Mouse (Mus musculus): ENCODE measurements at regions not wholly inside any gene's neighbourhood (a gene's known extent, or its start where the extent isn't known, plus 50 kb on each side); places are given as distances from the start of the nearest gene placed in this dataset.

DNA sequence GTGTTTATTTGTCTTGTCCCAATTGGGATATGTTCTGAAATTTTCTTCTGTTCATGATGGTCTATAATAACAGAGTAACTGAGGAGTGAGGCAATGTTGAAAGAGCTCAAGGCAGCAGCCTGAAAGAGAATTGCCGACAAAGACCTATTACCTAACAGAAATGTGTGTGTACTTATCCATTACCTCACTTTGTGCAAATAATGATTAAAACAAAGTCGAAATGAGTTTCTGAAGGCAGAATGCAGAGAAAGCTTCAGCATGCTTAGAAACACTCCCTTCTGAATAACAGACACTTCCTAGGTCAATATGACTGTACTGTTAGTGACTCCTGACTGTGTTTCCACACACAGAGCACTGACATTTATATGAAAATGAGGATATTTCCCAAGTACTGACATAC lies 63.0 kb downstream of the Kbtbd8 start:
- no peak for DNase-seq

DNA sequence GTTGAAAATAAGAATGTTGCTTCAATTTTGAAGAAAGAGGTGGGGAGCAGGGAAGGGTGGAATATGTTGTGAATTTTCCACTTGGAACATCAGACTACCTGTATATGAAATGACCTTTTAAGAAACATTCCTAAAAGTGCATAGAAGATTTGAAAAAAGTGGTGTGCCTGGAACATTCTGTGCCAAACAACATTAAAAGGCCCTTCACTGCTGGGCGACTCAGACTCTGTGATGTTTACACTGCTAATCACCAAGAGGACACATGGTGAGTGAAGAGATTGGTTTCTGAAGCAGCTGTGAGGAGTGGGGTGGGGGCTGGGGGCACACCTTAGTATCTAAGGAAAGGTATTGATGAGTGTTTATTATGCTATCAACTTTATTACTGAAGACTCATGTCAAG lies 65.2 kb downstream of the Kbtbd8 start:
- no peak for DNase-seq

DNA sequence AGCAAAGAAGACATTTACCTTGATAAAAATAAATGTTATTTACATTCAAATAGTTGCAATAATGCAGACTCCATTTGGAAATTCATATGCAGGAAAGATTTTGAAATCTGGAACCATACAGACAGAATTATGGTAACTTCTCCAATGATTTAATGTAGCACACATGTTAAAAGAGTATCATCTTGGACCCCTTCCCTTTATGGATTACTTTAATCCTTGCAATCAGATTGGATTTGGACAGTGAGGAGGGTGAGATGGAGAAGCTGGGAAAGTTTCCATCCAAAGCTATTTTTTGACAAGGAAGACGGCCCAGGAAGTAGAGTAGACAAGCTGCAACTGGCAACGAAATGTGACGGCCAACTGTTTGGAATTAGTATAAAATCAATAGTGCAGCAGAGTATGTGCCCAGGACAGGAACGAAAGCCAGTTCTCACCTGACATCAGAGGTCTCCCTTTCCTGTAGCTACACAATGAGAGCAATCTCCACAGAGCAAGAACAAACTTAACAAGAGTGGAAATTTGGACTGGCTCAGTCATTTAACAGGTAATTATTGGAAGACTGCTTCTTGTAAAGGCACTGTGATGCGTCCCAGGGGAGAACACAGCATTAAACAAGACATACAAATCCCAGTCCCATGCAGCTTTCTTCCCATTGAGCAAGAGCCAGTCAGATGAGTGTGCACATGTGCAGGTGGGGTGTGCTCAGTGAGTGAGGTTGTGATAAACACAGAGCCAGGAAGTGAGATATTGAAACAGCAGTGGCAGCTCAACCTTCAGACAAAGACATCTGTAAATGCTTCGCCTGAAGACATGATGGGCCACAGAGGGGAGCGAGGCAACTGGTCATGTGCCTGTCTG lies 68.3 kb downstream of the Kbtbd8 start:
- no peak for DNase-seq

DNA sequence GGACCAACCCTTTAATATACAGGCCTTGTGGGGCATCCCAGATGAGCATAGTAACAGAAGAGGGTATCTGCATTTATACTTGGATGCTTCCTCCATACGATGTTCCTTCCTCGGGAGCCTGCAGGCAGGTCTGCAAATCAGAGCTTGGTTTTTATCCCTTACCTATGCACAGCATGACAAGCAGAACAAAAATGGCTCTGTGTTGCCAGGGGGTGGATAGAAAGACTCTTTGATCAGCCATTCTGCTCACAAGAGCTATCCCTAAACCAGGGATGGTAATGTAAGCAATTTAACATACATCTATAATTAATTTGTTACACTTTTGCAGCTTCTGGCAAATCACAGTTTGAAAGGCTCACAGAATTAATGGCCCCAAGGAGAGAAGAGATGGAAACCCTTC lies 79.6 kb downstream of the Kbtbd8 start:
- no peak for DNase-seq

DNA sequence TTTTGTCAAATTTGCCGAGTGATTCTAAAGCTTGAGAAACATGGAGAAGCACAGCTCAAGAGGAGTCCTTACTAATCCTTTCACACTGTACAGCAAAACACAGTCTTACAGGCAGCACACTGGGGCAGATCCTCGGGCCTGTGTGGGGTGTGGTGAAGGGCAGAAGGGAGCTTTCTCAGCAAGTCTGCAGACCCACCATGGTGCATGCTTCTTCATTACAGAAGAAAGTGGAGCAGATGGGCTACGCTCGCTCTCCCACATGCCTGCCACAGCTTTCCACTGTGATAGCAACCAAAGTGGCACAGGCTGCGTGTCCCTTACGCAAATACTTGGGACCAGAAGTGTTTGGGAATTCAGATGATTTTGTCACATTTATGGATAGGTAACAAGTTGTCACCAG lies 81.6 kb downstream of the Kbtbd8 start:
- no peak for DNase-seq

DNA sequence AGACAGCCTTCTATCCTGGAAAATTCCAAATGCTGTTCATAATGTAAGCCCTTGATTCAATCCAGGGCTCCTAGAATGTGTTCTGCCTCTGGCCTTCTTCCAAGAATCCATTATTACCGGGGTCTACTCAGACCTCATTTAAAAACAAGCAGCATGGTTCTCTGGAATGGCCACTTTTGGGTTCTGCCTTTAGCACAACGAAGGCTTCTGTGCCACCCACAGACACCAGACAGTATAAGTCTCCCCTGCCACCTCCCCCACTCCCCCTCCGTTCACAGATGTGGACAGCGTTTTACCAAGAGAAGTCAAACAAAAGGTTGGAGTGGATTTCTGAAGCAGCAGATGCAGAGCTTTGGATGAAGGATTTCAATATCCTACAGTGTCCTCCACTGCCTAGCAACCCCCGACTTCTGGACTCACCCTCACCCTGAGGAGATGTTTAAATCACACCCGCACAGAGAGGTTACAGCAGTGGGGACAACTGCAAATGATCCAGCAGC lies 85.3 kb downstream of the Kbtbd8 start:
- no peak for DNase-seq

DNA sequence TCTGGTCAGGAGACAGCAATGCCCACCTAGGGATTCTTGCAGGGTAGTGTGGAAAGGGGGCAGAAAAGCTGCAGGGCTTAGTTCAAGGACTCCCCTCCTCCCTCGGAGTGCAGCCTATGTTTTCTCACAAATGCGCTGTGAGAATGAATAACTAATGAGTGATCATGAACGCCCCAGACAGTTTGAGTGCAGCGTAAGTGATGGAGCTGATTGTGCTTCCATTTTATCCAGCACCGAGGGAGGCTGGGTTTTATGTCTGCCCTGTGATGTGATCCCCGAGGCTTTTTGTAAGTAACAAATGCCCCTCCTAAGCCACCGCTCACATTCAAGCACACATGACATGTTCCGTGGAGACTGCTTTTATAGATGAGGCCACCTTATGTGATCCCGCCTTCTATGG lies 85.9 kb downstream of the Kbtbd8 start:
- no peak for DNase-seq

DNA sequence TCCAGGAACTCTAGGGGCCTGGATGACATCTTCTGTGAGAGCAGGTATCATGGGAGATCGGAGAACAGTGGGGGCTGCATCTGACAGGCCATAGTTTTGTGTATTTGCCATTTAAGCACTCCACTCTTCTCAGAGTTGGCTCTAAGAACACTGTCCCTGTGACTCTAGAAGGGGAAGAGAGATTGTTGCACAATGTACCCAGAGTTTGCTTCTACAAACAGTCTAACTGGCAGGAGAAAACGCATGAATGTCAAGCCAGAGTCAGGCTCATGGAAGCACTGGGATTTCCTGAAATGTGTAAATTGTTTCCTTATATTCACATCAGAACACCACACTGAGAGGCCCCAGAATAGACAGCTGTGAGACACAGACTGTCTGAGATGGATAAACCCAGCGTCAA lies 87.2 kb downstream of the Kbtbd8 start:
- DNase-seq = no peak

DNA sequence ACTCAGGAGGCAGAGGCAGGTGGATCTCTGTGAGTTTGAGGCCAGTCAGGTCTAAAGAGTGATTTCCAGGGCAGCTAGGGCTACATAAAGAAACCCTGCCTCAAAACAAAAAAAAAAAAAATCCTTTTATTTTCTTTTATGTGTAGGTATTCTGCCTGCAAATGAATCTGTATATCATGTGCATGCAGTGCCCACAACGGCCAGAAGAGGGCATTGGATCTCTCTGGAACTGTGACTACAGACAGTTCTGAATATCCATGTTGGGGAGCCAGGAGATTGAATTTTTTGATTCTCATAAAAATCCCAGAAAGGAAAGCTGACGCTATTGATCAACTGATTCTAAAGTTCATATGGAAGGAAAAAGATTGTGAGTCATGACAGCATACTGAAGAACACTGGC lies 90.0 kb downstream of the Kbtbd8 start:
- DNase-seq = peak; percentile 49

DNA sequence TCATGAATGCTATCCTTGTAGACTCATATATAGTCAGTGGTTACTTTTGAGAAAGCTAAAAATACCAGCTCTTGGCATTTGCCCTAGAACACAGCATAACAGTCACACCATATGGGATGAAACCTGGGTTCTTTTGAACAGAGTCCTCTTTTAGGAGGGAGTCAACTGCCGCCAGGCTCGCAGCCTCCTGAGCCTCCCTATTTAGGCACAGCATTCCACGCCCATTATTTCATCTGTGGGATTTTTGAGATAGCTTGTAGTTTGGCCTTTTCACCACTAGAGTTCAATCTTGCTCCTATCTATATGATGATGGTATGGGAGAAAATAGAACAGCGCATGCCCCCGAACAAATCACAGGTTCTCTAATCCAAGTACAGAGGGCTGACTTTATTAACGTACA lies 100.4 kb downstream of the Kbtbd8 start:
- no peak for DNase-seq

DNA sequence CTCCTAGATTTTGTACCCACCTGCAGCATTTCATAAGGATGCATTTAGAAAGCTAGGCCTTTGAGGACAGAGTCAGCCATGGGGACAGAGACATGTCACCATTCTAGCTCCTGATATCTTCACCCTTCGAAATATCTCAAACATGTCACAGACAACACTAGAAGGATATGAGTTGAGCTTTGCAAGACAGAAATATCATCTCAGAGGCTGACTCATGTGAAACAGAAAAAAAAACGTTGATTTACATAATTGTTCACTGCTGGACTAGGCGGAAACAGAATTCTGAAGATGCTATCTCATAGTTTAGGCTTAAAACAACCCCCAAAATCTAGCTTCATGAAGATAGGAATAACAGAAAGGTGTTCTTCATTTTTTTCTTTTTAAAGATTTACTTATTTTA lies 101.8 kb downstream of the Kbtbd8 start:
- no peak for DNase-seq

DNA sequence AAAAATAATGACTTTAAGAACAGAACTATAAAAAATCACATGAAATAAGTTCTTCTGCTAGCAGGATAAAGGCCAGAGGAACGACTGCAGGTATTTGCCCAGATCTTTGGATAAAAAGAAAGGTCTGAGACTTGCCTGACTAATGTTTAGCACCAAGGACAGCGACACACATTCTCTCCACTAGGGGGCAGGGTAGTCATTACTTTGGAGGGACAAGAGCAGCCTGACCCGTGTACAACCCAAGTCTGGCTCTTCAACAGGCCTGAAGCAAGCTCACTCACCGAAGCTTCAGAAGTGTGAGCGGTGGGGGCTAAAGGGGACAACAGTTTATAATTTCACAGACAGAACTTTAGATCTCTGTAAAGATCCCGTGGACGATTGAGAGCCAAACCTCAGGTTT lies 98.4 kb upstream of the Gm10234 start:
- peak; percentile 88 for DNase-seq

DNA sequence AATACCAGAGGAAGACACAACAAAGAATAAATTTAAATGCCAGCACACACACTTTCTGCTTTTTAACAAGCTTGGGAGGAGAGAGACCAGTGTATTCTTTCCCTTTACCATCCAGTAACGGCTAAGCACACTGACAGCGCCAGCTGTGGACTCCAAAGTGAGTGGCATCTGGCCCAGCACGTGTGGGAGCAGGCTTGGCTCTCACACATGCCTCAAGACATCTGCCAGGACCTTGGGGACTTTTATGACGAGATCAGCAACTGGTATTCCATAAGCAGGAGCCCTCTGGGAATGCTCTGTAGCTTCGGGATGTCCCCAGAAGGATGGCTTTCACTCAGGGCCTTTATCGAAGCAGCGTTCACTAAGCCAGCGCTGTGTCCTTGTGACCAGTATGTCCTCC lies 92.0 kb upstream of the Gm10234 start:
- DNase-seq = no peak

DNA sequence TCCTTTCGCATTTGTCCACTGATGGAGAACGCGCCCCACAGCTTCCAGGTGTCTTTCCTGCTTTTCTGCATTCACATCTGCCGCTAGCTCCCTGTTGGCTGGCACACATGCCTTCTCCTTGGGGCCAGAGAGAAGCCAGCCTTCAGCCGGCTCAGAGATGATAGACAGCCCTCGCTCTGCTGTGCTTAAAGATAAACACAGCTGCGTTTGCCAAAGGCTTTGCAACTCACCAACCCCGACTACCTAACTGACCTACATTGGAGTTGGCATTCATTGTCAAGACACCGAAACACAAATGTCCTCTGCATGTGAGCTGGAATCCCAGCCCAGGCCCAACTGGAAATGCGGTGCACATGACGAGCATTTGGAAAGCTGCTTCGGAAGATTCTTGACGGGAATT lies 87.2 kb upstream of the Gm10234 start:
- no peak for DNase-seq

DNA sequence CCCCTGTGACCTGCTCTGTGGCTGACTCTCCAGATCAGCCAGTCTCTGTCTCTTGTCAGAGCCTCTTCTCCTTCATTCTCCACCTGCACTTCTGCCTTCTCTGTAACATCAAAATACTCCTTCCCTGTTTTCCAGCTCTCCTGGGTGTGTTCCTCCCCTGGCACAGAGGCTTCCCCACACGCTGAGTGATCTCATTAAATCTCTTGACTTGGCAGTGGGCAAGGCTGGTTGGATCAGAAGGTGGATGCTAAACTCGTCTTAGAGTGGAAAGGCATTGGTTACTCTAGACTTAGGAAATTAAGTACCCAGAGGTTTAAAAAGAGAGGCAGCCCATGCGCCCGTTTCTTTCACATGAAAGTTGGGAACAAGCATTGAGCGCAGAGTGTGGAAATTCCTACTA lies 78.3 kb upstream of the Gm10234 start:
- DNase-seq = no peak

DNA sequence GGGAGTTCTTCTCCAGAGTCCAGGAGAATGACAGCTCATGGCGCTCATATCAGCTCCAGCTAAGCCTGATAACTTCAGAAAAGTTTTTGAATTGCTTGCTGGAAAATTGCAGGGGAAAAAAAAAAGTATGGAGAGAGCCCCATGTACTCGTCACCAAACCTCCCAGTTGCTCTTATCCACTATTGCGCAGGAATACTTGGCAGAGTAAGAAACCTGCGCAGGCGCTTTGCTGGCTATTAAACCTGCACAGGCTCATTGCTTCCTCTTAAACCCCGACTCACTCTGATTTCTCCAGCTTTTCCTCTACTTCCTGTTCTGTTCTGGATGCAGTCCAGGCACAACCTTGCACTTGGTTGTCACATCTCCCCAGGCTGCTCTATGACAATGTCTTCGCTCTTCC lies 77.0 kb upstream of the Gm10234 start:
- no peak for DNase-seq

DNA sequence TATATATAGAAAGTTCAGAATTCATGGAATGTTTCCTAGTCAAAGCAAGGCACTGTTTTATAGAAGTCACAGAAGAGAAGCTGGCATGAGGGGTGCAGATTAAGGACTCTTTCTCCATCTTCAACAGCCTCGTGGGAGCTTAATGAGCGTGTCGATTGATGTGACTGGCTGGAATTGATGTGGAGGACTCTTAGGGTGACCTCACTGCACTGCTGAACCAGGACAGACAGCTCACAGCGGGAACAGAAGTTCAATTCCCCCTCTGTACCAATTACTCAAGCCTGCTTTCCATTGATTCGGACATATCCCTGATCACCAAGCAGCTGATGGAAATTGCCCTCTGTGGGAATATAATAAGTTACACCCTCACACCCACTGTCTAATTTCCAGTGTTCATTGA lies 65.6 kb upstream of the Gm10234 start:
- no peak for DNase-seq

DNA sequence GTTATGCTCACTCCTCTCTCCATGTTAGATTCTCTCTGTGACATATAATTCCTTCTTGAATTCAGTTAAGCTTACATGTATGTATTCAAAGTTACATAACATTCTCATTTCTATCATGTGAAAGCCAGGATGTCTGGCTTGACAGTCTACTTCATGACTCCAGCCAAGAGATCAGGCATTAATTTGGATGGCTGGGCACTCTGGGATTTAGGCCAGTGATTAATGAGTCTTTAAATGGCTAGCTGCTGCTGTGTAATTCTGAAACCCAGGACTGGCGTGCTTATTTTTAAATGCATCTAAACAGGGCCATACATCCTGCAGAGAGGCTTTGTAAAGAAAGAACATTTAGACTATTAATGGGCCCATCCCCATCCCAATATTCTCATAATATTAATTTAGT lies 60.9 kb upstream of the Gm10234 start:
- DNase-seq = no peak

DNA sequence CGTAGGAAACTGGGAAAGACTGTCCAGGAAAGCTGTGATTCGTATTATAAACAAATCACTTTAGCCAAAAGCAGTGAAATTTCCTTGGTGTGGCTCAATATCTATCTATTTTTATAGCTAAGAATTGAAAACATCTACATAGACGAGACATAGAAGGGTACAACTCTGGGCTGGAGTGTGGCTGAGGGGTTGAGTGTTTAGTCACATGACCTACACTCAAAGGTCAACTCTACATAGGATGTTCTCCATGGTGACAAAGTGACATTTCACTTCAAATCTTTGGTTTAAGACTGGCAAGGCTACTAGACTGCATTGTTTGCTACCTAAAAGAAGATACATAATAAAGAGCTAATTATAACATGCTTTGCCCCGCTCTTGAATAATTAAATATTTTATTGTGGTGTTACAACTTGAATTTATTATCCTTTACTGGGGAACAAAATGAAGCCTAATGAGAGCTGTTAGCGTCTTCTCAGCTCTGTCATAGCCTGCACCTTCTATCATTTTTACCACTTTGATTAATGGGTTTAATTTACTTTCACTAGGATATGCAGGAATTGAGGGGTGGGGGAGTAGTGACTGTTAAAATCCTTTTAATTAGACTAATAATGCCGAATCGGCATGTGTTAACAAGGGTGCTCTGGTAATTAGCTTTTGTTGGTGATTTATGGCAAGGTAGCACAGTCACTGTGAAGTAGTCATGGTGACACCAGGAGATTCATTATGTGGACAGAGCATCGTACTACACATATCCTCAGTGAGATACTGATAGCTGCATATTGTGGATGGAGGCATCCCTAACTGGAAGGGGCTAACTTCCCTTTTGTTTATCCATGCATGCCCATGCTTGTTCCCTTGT lies 57.7 kb upstream of the Gm10234 start:
- DNase-seq = no peak

DNA sequence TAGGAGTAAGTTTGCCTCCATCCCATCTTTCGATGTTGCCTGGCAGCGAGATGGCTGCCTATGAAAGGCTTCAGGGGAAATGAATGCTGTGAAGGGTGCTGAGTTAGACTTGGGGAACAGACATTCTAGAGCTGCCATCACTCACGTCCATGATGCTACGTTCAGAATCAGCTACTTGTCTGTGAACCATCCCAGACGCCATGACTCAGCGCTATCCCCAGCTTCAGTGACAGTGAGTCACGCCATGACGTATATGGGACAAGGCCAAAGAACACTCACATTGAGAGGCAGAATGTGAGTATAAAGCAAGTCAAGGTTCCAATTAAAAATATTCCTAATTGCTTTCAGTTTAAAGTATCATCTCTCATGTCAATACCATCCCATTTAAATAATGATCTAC lies 52.4 kb upstream of the Gm10234 start:
- peak; percentile 73 for DNase-seq
